Mouse (Mus musculus): ENCODE results near the gene Olfr1220.

GRCm38 (mm10) chr2:89061087-89061486 is 45.5 kb downstream of the Olfr1220 start, which contains the start of gene Olfr1218:
- TF ChIP-seq CTCF (IDR thresholded peaks at IDR 0.05; ENCODE audit: extremely low read depth, insufficient read depth, insufficient read length, insufficient replicate concordance) (no peak), POLR2A (IDR thresholded peaks at IDR 0.05; ENCODE audit: low read depth, low read length) (no peak)
